Mouse (Mus musculus): ENCODE data around the gene Gm44790.
"Not testable (repeated sequence)": the region's sequence is repeated elsewhere in the genome, so short reads cannot be mapped to it uniquely, and the experiment has no call there.

The Gm44790 gene

GRCm38 (mm10) chr6:86474646-86475181 lies 48.3 kb downstream of the Gm44790 start:
- DNase-seq (ENCODE audit: low spot score): no peak

- DNase-seq (ENCODE audit: low spot score): no peak
Measured at GRCm38 (mm10) chr6:86475462-86476167, 49.2 kb downstream of the Gm44790 start.

GRCm38 (mm10) chr6:86476931-86477330 lies 50.5 kb downstream of the Gm44790 start:
- DNase-seq (ENCODE audit: low spot score): no peak

GRCm38 (mm10) chr6:86479311-86479710 lies 52.9 kb downstream of the Gm44790 start:
- no peak for DNase-seq (ENCODE audit: low spot score)

GRCm38 (mm10) chr6:86479816-86480188 lies 53.3 kb downstream of the Gm44790 start:
- DNase-seq (ENCODE audit: low spot score): no peak

- DNase-seq (ENCODE audit: low spot score): no peak
Measured at GRCm38 (mm10) chr6:86480189-86480831, 53.9 kb downstream of the Gm44790 start.

- no peak for DNase-seq (ENCODE audit: low spot score)
Measured at GRCm38 (mm10) chr6:86481871-86482270, 55.4 kb downstream of the Gm44790 start.

GRCm38 (mm10) chr6:86485943-86486640 lies 59.6 kb downstream of the Gm44790 start:
- DNase-seq (ENCODE audit: low spot score): no peak

GRCm38 (mm10) chr6:86487358-86488148 lies 61.1 kb downstream of the Gm44790 start:
- peak; percentile 75 for DNase-seq (ENCODE audit: low spot score)

- no peak for DNase-seq (ENCODE audit: low spot score)
Measured at GRCm38 (mm10) chr6:86488149-86488485, 61.7 kb downstream of the Gm44790 start.

- DNase-seq (ENCODE audit: low spot score): no peak
Measured at GRCm38 (mm10) chr6:86489945-86490344, 63.5 kb downstream of the Gm44790 start.

GRCm38 (mm10) chr6:86490413-86490812 lies 64.0 kb downstream of the Gm44790 start:
- DNase-seq (ENCODE audit: low spot score): not testable (repeated sequence)

GRCm38 (mm10) chr6:86493469-86494263 lies 67.2 kb downstream of the Gm44790 start:
- DNase-seq (ENCODE audit: low spot score): no peak

- DNase-seq (ENCODE audit: low spot score): no peak
Measured at GRCm38 (mm10) chr6:86494767-86495166, 68.3 kb downstream of the Gm44790 start.

Data from T-cell, adult 2 months (primary cell).